ENCODE assay signal across 8 mouse cellular contexts in the genomic region with DNA sequence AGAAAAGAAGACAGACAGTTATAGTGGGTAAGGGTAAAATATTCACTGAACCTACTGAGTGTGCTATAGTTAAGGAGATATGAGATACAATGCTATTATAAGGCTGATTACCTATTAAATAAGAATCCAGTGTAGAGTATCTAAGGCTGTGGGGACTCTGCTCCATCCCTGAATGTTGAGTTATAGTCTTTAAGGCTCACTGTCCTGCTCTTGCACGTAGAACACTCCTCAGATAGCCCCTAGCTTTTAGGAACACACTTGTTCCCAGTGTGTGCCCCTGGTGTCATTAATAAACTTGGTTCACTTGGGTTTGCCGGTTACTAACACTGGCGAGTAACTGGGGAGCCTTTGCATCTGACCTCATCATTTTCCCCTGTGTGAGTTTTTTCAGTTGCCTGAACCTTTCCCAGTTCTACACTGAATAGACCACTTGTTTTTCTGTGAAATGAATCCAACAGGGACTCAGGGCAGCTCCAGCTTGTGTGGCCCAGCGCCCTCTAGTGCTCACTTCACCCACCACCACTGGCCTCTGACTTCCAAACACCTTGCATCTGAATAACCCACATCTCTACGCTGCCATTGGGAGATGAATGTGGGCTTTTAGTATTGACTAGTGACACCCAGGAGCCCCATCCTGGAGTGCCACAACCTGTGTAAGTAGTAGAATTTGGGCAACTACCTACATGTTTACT. TPM values are rescaled to one million over a fixed set of nuclear protein-coding genes. Genes with fewer than 3 reads are reported as not detected.
DNase-seq lines count a peak whose midpoint lies in the region; ATAC-seq lines count a peak whose summit lies in the region.

No protein-coding gene starts in this region.

- no peaks in the 10 kb centered on the region for H3K36me3 ChIP-seq in forebrain, embryonic 14.5 days (ENCODE audit: control insufficient read depth, insufficient read depth, low read length)

- H3K4me1 ChIP-seq in forebrain, embryonic 14.5 days (ENCODE audit: control insufficient read depth, insufficient read depth, low read length): no peaks in the 10 kb centered on the region

- H3K9me3 ChIP-seq in forebrain, embryonic 14.5 days (replicated peaks; ENCODE audit: control insufficient read depth, low read length): no peaks in the 10 kb centered on the region

- DNase-seq in MN1 (ENCODE audit: low spot score): peak; percentile 28
- DNase-seq in cerebellum, adult 11 months: peak; percentile 51
- DNase-seq in forebrain, embryonic 14.5 days (ENCODE audit: low spot score): peak; percentile 79
- peak; percentile 61 to 72 for DNase-seq in heart, postnatal 36 days
- DNase-seq in layer of hippocampus, adult 18-20 months (ENCODE audit: low spot score in 2 of 2): peak; percentile 50 to 91
- peak; percentile 66 to 71 for DNase-seq in lung, adult 18-20 months
- peak; percentile 48 for DNase-seq in ovary, postnatal 14 days (ENCODE audit: low spot score)
- DNase-seq in yolk sac, embryonic 10.5 days (ENCODE audit: low spot score): peak; percentile 42

- H3K9ac ChIP-seq in forebrain, embryonic 14.5 days (ENCODE audit: low read length): no peak overlapping the region

- no peaks in the 10 kb centered on the region for H3K27me3 ChIP-seq in forebrain, embryonic 14.5 days (replicated peaks; ENCODE audit: control insufficient read depth, insufficient read depth, low read length)

- intact Hi-C loops in heart, postnatal 36 days (cut with DNase I): loop anchor here (1.0 to 5.0 kb wide), 3 partner anchors 34 to 299 kb away; partner anchors contain the start of gene Fgfrl1

- H3K4me2 ChIP-seq in forebrain, embryonic 14.5 days (ENCODE audit: low read length): no peak overlapping the region

- ATAC-seq in forebrain, embryonic 14.5 days: peak; percentile 90

- 18% methylated on average over 5 of the region's 5 CpGs for WGBS in forebrain, embryonic 14.5 days

- H3K4me3 ChIP-seq in forebrain, embryonic 14.5 days (ENCODE audit: low read depth, low read length): no peak overlapping the region

- H3K27ac ChIP-seq in forebrain, embryonic 14.5 days (ENCODE audit: low read depth, low read length): no peak overlapping the region

RNA-seq across cellular contexts. Expression of gene Fgfrl1, which starts 34.5 kb away (rescaled TPM):
- 4.3 and 4.7 TPM in 2 replicates for polyA plus RNA-seq in forebrain, embryonic 14.5 days (2014; fragmentation: Nextera tagmentation; extraction: Ambion mirVana)
- total RNA-seq in heart, postnatal 36 days (2021): 10 to 100 TPM; 21.5 to 23.6 TPM
- 10 to 100 TPM; 21.9 to 23.3 TPM for total RNA-seq in layer of hippocampus, adult 18-20 months (2021)

RNA-seq across cellular contexts. Expression of gene Rnf212, which starts 48.1 kb away (rescaled TPM):
- polyA plus RNA-seq in forebrain, embryonic 14.5 days (2014; fragmentation: Nextera tagmentation; extraction: Ambion mirVana): not detected in 2 replicates
- not detected for total RNA-seq in heart, postnatal 36 days (2021)
- not detected for total RNA-seq in layer of hippocampus, adult 18-20 months (2021)

RNA-seq across cellular contexts. Expression of gene Slc26a1, which starts 51.3 kb away (rescaled TPM):
- 2.1 and 2.2 TPM in 2 replicates for polyA plus RNA-seq in forebrain, embryonic 14.5 days (2014; fragmentation: Nextera tagmentation; extraction: Ambion mirVana)
- total RNA-seq in heart, postnatal 36 days (2021): not detected
- total RNA-seq in layer of hippocampus, adult 18-20 months (2021): 1 to 10 TPM in 1 of 2 experiments, under 1 TPM in 1; 0.96 to 1.4 TPM

RNA-seq across cellular contexts. Expression of gene Dgkq, which starts 57.2 kb away (rescaled TPM):
- 9.1 and 15.6 TPM in 2 replicates for polyA plus RNA-seq in forebrain, embryonic 14.5 days (2014; fragmentation: Nextera tagmentation; extraction: Ambion mirVana)
- total RNA-seq in heart, postnatal 36 days (2021): 1 to 10 TPM; 8.9 TPM
- 10 to 100 TPM; 45.4 to 46.9 TPM for total RNA-seq in layer of hippocampus, adult 18-20 months (2021)

Comparison
In these comparisons a context has a peak if more than half of its experiments do, and no peak if none do; other contexts are left out.
1. DNase-seq: peak in every context shown above with its lines; median percentile 79 in forebrain, embryonic 14.5 days; 70 in layer of hippocampus, adult 18-20 months; 68 in lung, adult 18-20 months; 66 in heart, postnatal 36 days; 51 in cerebellum, adult 11 months; 48 in ovary, postnatal 14 days; 42 in yolk sac, embryonic 10.5 days; 28 in MN1.